Mouse (Mus musculus): ENCODE measurements around the gene Wnt3a.
A peak's percentile ranks its signal among the peaks of the same experiment; 100 is the strongest.

Gene Wnt3a

DNA sequence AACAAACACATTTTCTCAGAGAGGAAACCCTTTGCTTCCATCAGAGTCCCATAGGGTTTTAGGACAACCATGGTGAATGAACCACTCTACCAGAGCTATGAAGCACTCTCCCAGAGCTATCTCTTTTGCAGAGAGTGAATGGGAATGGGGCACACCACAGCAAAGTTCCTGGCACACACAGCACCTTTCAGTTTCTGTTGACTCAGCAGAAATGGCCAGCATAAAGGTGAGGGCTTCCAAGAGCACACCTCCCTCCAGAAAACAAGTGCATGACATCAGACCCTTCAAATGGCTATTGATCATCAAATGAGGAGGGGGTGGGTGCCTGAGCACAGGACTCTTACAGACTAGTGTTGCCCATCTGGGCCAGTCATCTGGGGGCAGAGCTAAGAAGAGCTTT lies 28.2 kb downstream of the Wnt3a start:
- DNase-seq (ENCODE audit: low spot score in 2 of 2) = no peak

DNA sequence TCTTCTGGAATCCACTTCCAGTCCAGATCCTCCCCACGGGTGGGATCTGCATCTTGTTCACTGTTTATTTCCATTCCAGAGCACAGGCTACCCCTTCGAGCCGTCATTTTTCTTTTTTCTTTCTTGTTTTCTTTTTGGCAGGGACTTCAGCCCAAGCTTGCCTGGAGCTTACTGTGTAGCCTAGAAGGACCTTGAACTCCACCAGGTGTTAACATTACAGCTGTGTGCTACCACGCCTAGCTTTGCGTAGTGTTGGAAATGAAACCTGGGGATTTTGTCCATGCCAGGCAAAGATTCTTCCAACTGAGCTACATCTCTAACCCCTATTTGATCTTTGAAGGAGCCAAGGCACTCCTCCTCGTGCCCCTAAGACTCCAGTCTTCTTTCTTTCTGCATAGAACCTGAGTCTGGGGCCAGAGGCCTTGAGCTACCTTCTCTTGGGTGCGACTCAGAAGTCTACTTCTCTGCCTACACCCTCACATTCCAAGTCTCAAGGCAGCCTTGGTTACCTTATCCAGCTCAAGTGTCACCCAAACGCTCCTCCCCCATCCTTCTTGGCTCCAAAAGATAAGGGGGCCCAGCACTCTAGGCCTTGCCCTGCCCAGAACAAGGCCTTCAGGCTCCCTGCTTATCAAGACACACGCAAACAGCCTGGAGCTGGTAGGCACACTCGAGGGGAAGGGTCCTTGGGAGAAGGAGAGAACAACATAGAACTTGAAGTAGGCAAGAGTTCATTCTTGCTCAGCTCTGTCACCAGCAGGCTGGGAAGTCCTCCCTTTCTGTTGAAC lies 29.7 kb downstream of the Wnt3a start:
- no peak for DNase-seq (ENCODE audit: low spot score in 2 of 2)

DNA sequence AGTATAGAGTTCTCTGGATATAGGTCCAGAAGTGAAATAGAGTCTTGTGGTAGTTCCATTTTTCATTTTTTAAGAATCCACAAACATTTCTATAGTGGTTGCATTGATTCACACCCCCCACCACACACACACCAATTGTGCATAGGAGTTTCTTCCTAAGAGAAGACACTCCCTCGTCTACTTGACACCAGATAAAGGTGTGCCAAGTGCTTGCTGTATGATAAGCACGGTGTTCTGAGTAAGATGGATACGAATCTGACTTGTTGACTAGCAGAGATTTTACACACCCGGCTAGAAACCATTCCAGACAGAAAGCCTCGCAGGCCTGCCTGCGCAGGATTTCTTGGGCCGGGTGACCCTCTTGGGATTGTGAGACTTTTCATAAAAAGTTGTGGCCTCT lies 30.9 kb downstream of the Wnt3a start:
- DNase-seq (ENCODE audit: low spot score in 2 of 2) = no peak

DNA sequence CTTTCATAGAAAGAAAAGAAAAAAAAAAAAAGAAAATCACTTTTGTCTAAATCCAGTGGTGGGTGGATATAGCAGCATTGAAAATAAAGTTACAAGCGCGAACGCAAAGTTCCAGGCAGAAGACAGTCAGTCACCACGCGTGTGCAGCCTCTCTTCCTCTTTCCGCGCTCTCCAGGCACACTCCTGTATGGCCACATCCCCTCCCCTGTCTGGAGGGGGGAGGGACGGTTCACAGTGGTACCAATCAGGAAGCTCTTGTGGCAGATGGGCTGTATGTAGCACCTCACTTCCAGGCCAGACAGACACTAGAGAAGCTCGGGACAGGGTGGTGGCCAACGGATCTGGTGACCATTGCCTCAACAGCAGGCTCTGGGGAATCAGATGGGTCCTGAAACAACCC lies 42.5 kb downstream of the Wnt3a start:
- DNase-seq (ENCODE audit: low spot score in 2 of 2) = no peak

DNA sequence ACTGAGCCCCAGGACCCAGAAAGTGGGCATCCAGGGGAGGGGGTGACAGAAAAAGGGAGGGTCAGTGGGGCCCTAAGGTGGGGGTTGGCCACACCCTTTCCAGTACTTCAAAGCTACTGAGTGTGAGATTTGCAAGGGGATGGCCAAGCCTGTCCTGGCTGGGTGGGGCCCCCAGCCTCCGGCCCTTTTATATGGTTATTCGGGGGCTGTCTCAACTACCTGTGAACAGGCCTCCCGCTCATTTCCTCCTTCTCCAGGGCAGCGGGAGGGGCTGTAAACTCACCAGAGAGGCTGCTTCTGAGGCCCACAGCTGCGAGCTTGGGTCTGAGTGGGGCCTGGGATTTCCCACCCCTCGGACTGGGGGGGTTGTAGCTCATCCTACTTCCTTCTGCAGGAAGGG lies 46.7 kb downstream of the Wnt3a start:
- no peak for DNase-seq (ENCODE audit: low spot score in 2 of 2)

DNA sequence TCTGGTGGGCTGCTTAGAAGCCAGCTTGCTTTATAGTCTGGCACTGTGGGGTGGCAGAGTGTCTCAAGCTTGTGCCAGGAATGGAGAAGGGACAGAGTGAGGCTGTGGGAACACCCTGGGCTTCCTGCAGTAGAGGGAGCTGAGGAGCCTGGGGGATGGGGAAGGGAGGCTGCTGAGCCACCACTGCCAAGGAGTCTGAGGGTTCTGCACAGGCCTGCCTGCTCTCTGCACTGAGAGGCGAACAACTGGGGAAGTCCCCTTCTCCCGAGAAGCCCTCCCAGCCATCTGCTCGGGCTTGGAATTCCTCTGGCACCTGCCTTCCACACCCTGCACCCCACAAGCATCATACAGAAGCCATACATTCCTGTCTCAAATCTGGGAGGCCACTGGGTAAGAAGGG lies 48.7 kb downstream of the Wnt3a start:
- DNase-seq (ENCODE audit: low spot score in 2 of 2) = no peak

DNA sequence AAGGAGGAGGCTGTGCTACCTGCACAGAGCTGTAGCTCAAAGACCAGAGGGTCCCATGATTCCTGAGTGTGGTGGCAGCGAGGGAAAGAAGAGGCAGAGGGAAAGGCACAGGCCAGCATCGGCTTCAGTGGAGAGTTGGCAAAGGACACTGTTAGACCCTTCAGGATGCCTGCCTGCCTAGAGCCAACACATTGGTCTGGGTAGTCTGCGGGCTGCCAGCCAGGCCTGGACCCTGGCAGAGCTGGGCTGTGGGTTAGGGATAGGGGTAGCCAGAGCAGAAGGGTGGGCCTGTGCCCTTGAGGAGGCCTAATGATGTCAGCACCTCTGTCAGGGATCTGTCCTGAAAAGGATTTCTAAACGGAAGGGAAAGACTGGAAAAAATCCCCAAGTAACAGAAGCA lies 50.8 kb downstream of the Wnt3a start:
- no peak for DNase-seq (ENCODE audit: low spot score in 2 of 2)

DNA sequence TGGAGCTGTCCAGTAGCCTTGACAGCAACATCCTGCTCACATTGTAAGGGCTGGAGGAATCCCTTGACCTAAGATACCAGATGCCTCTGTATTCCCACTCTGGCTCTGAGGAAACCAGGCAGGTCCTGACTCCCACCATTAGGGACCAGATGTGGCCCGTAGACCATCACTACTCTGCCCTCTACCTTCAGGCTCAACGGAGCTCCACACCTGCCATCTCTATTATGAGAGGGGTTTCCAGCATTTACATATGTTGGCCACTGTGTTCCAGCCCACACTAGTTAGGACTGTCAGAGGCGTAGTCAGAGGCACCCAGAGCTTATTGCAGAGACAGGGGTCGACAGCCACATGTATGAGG lies 51.1 kb downstream of the Wnt3a start:
- no peak for DNase-seq (ENCODE audit: low spot score in 2 of 2)

DNA sequence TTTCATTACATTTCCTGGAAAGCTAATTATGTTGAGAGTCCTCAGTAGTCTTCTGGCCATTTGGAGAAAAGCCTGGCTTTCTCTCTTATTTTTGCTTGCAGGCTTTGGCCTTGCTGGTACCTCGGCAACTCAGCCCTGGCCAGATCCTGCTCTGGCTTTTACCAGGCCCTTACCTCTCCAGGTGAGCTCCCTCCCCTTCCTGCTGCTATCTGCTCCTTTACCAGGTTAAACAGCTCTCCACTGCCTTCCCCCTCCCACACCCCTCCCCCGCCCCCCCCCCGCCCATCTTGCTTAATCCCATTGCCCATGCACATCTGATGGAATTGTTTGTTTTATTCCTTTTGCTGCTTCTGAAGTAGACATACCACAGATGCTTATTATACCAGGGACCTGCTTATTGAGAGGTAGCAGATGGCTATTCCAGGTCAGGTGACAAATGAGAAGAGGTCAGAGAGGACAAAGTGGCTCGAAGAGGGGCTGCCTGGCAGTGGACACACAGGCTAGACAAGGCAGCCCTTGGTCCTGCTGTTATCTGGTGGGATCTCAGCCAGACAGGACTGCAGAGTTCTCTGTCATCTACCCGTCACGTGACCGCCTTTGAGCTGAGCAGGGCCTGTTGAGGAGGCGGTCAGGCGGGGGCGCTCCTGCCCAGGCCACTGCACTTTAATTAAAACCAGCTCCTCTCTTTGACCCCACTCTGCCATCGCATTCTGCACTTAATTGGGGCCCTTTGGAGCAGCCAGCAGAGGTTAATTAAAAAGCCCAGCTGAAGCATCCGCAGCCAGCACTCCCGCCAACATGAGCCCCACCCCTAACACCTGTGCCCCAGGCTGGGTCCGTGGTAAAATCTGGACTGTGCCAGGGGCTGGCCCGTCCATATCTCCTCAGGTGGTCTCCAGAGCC lies 51.8 kb downstream of the Wnt3a start:
- DNase-seq (ENCODE audit: low spot score in 2 of 2) = peak; percentile 32 to 49

DNA sequence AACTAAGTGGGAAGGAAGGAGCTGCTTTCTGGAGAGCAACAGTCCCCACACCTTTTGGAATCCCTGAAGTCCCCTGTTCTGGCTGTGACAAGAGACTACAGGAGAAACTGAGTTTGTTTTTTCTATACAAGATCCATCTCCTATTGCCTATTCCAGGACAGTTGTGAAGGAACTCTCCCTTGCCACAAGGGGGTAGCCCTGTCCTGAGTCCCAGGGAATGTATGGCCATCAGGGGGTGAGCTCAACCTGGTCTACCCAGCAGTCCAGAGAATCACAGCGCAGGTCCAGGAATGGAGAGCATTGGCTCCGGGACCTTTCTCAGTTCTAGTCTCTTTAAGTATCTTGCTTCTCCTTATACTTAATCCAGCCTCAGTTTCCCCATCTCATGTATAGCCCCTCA lies 57.8 kb downstream of the Wnt3a start:
- no peak for DNase-seq (ENCODE audit: low spot score in 2 of 2)

DNA sequence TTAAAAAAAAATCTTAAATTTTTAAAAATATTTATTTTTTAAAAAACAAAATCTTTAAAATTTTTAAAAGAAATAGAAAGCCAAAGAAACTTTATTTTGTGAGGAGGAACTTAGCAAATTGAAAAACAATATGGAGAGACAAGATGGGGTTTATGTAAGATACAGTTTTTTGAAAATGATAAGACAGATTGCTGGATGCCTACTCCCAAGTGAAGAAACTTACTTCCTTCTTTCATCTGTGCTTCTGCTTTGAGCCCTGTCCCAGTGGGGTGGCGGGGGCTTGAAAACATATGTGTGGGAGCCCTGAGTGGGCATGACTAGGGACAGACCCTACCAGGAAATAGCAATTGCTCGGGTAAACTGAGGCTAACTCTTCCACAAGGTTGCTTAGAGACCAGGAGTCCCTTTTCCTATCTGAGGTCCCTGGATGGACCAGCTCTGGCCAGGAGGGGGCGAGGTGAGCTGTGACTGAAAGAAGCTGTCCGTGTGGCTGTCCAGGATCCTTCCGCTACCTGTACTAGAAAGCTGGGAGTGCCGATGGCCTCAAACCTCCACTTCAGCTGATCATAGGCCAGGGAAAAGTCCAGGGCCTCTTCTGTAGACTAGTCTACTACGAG lies 60.3 kb downstream of the Wnt3a start:
- DNase-seq (ENCODE audit: low spot score in 2 of 2) = peak in 1 of 2 experiments; percentile 53

DNA sequence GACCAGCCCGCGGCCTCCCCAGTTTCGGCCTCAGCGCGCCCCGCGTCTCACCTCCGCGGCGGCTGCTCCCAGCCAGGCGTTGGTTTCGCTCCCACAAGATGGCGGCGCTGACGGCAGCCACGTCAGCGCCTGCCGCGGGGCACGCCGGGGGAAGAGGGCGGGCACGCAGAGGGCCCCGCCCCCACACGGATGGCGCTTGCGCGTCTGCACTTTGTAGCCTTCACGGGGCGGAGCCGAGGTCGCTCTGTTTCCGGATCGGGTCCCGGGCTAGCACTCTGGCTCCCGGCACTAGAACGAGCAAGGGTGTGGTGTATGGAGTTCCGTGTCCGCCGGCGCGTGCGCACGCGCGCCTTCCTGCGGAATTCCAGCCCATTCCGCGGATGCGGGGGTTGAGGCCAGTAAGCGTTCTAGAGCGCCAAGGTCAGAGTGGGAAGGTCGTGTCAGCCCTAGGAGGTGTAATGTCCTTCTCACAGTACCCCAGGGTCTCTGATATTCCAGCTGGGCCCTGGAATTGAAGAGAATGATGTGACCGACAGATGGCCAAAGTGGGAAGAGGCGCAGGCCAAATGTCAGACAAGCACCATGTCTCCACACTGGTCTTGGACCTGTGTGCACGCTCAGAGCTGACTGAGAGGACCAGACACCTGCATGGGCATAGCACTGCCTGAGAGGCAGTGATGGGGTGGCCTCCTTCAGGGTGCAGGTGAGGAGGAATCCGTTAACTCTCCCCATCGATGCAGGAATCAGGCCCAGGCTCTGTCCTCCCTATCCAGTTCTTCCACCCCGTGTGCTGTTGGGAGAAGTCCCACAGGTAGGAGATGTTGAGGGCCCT lies 62.2 kb downstream of the Wnt3a start, which contains the start of gene Arf1:
Arf1 (minus strand) TSS at position 149 of the 832 bp plus-strand sequence.
- peak; percentile 90 to 93 for DNase-seq (ENCODE audit: low spot score in 2 of 2)

DNA sequence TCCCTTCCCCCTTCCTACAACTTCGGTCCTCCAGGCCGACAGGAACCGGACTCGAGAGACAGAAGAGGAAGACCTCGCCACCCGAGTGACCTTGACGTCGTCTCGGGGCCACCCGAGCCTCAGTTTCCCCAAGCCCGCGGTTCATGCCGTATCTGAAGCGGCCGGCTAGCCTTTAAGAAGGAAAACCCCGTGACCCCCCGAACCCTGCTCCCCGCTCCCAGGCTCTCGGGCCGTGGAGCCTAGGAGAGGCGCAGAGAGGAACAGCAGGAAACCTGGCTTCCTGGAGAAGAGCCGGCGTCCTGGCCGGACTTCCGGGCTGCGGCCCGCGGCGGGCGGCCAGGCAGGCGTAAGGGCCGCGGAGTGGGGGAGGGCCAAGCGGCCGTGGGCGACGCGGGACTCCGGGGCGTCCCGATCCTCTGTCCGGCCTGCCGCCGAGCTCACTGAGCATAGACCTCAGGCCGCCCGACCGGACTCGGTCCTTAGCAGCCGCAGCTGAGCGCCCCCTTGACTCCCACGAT lies 62.9 kb downstream of the Wnt3a start:
- DNase-seq (ENCODE audit: low spot score in 2 of 2) = peak in 1 of 2 experiments; percentile 23

DNA sequence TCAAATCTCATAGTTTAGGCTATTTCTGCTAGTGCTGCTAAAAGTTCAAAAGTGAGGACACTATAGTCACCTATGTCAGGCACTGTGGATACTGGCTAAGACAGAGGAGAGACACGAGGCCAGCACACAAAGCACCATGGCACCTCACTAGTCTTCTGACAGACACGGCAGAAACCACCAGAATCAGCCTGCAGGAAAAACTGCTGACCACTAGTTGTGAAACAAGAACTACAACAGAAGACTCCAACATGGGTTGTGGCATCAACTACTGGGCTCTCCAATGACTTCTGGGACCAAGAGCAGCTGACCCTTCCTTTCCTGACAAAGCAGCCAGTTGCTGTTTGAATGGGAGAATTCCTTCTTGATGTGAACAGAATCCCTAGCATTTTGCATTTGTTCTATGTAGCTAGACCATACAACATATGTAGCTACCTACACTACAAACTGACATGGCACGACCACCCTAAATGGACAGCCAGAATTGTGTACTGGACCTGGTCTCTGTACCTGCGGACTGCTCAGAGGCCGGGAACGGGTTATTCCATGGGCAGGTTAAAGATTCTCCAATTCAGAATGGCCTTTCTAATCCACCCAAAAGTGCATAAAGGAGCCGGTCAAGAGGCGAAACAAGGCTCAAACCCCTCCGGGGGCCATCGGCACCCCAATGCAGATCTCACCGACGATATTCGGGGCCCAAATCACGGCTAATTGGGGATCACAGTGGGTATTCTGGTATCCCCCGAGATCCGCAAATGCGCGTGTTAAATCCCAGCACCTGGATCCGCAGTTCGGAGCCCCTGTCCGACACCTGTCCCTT lies 63.6 kb downstream of the Wnt3a start:
- DNase-seq (ENCODE audit: low spot score in 2 of 2) = no peak

DNA sequence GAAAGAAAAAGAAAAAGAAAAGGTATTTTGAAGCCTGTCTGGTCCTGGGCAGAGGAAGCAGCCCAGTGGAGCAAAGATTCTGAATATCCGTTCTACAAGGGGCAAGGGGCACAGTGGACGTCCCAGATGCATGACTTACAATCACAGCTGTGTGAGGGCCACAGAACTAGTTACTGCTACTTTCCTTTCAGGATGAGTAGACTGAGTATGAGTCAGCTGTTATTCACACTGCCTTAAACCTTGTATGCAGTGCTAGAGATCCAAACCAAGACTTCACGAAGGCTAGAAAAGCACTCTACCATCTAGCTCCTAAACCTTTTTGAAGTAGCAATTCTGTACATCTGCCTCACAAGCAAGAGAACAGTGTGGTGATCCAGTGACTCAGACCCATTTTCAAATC lies 64.3 kb downstream of the Wnt3a start:
- no peak for DNase-seq (ENCODE audit: low spot score in 2 of 2)

DNA sequence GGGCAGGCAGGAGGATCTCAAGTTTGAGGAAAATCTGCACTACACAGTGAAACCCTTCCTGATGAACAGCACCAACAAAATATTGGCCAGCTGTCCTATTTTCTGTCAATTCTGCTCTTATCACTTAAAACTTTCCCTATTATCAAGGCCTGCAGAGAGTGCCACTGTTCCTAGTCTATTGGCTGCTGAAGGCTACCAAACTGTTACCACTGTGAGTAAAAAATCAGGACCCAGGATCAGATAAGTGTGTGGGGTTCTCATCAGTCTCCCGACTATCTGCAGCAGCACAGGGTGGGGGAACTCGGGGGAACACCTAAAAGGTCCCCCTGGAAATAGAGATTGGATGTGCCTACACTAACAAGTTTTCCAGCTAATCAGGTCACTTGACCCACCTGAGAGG lies 65.4 kb downstream of the Wnt3a start:
- no peak for DNase-seq (ENCODE audit: low spot score in 2 of 2)

DNA sequence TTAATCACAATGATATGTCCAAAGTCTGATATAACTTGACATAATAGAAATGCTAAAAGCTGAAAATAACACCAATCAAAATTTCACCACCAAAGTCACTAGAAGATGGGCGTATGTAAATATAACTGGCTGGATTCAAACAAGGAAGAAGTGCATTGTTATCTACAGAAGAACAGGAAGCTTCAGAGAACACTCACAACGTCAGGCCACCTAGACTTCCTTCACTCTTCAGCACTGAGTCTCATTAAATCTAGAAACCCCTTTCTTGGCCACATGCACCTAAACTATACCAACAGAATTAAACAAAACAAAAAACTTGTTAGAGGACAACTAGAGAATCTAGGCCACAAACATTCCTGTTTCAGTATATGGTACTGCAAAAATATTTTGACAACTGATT lies 66.1 kb downstream of the Wnt3a start:
- no peak for DNase-seq (ENCODE audit: low spot score in 2 of 2)

DNA sequence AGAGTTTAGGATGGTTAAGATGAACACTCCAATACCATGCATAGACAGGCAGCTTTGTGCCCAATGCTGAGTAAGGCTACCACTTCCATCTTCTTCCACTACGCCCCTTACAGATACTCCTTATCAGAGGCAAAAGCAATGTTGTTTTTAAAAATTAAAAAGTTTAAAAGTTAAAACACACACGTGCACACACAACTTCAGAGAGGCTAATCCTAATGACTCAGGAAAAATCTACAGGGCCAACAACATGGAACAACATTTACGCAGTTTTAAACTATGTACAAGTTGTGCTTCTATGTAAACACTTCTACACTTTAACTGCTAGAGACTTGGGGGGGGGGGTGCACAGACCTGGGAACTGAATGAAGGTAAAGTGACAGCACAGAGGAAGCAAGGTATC lies 66.5 kb downstream of the Wnt3a start:
- DNase-seq (ENCODE audit: low spot score in 2 of 2) = no peak

DNA sequence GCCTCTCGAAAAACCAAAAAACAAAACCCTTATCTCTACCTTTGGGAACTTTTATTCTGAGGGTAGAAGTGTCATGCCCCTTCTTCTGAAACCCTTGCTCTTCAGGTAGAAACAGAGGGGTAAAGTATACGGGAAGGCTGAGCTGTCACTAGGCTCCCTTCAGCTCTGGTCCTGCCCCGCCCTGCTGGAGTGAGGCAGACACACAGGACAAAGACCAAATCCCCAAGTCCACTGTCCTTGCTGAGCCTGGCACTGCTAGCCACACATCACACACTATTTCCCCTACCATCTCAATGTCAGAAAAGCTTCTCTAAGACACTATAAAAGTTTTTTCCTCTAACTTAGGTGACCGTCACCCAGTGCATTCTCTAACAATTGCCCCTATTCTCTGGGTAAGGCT lies 68.2 kb downstream of the Wnt3a start:
- no peak for DNase-seq (ENCODE audit: low spot score in 2 of 2)

DNA sequence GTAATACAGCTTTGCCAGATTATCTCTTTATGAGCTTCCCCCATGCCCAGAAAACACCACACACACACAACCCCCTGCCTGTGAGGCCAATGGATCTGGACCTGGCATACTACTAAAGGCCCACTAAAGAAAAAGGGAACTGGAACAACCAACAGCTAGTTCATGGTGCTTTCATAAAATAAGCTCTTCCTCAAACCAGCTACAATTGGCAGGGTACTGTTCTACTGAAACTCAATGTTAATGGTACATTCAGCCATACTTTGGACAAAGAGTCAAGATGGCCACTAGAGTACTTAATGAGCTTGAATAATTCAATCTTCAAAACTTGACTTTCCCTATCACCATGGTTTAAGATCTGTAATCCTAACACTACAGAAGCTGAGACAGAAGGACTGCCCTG lies 68.9 kb downstream of the Wnt3a start:
- DNase-seq (ENCODE audit: low spot score in 2 of 2) = no peak

DNA sequence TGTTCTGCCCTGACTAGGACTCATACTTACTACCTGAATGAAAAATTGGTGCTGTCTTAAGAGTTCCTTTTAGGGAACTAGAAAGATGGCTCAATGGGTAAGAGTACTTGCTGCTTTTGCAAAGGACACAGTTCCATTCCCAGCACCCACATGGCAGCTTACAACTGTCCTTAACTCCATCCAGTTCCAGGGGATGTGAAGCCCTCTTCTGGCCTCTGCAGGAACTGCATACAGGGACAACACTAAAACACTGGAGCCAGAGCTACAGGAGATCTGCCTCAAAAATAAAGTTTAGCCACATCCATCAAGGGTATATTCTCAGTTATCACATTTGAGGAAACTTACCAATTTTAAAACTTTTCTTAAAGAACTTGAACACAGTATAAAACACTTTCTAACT lies 71.5 kb downstream of the Wnt3a start:
- no peak for DNase-seq (ENCODE audit: low spot score in 2 of 2)

Measured in frontal cortex, postnatal 14 days (tissue).